Comparison of ENCODE assay signal across 16 mouse cellular contexts in genomic region chr2:142539980-142540379, GRCm38 (mm10).
"Had no signal": no experiment of that assay in that cellular context is flagged by ENCODE, and none has a peak within 500 bp of the region (broad histone marks: within the 10 kb centered on the region; RNA-seq: fewer than 3 reads in every experiment).

No protein-coding gene starts in this region.

- H3K36me3 ChIP-seq: neural tube, embryonic 13.5 days; neural tube, embryonic 15.5 days; stomach, embryonic 15.5 days had no signal

- H3K27ac ChIP-seq: neural tube, embryonic 13.5 days; neural tube, embryonic 15.5 days; stomach, embryonic 15.5 days; stomach, postnatal 0 days had no signal

- DNase-seq: retina, postnatal 1 day; right cerebral cortex, adult 18-20 months; right cerebral cortex, postnatal 14 days; right cerebral cortex, postnatal 25 days; right cerebral cortex, postnatal 4 days; spleen, adult 18-20 months; thymus, adult 18-20 months; thymus, adult 2 months; thymus, postnatal 14 days; thymus, postnatal 25 days; thymus, postnatal 36 days; thymus, postnatal 4 days had no signal

- H3K9ac ChIP-seq: neural tube, embryonic 13.5 days; neural tube, embryonic 15.5 days; stomach, embryonic 15.5 days had no signal

- H3K4me2 ChIP-seq: neural tube, embryonic 13.5 days; neural tube, embryonic 15.5 days; stomach, embryonic 15.5 days had no signal

- H3K27me3 ChIP-seq: neural tube, embryonic 13.5 days; neural tube, embryonic 15.5 days; stomach, embryonic 15.5 days had no signal

- H3K4me1 ChIP-seq: neural tube, embryonic 13.5 days; neural tube, embryonic 15.5 days; stomach, embryonic 15.5 days had no signal

- H3K4me3 ChIP-seq: neural tube, embryonic 13.5 days; neural tube, embryonic 15.5 days; stomach, embryonic 15.5 days had no signal

- H3K9me3 ChIP-seq: neural tube, embryonic 13.5 days; neural tube, embryonic 15.5 days; stomach, embryonic 15.5 days had no signal
